Mouse (Mus musculus) megakaryocyte progenitor cell, adult 5-6 weeks (primary cell): Measurements from ENCODE around the gene Psors1c2. TPM values are rescaled to one million over a fixed set of nuclear protein-coding genes. Genes with fewer than 3 reads are reported as not detected.

Experiments
- ATAC-seq: replicated peaks from 2 replicates; pipeline ENCODE4 v1.8.0; 2016; ENCODE audit warnings: mild to moderate bottlenecking, moderate TSS enrichment, inconsistent platforms; ENCODE audit not compliant: poor library complexity
- total RNA-seq, 2 experiments: library from RNA; stranded (forward) in 1 of 2; stranded (reverse) in 1 of 2; fragments of 157-497, 149-512 nt in 1 of 2; fragments of 200-1000 nt in 1 of 2; gene quantifications; 2 replicates each; pipeline versions ENCODE4 v1.2.3 to v1.2.4; 2015 to 2017

The Psors1c2 gene
- total RNA-seq, 2 experiments from 2014 or later, result not detected

DNA sequence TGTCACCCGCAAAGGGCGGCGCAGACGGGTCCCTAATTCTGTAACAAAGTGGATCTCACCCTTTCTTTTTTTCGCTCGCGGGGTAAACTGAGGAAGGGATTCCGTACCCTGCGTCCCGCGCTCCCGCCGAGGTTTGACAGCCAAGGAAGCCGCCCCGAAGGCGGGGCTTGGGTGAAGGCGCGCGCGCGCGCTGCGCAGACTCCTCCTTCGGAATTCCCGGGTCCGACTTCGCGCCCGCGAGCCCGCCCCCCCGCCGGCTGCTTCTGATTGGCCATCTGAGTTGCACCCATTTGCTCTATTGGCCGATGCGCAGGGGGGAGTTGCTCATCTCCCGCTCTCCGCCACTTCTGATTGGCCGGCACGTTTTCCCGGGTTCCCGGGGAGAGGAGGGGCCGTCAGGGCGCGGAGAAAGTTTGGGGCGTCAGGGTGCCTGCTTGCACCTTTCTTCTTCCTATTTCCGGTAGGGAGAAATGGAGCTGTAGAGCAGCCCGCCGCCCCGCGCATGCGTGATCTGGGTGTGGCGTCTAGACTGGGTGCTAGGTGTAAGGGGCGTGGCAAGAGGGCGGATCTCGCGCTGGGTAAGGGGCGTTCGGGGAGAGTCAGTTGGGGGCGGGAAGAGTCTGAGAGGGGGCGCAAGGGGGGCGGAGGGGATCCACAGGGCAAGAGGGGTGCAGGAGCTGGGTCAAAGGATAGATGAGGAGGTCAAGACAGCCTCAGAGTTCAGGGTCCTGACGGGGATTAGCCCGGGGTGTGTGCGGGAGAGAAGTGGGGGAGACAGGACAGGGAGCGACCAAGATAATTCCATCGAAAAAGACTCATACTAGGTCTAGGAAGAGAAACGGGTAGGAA lies 16.1 kb upstream of the Psors1c2 start, which contains the start of the genes Tcf19 and Cchcr1:
TSS of gene Tcf19 (minus strand) at position 173 of the 849 bp plus-strand sequence.
TSS of gene Cchcr1 (plus strand) at position 449 of the 849 bp plus-strand sequence.
- peak; percentile 96 for ATAC-seq

DNA sequence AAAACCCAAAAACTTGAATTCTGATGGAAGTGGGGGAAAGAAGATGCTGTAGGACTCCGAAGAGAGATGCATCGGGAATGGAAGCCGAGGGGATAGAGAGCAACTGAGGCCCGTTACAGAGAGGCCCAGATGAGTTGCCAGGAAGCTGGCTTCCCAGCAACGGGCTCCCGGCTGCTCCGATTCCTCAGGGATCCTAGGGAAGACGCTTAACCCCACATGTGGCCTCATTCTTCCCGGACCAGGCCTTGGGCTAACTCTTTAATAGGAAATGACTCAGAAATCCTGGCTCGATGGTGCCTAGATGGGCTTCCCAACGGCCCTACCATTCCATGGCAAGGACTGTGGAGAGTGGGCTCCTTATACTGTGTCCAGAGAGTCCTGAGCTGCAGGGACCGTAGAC lies 15.5 kb upstream of the Psors1c2 start:
- no peak for ATAC-seq

DNA sequence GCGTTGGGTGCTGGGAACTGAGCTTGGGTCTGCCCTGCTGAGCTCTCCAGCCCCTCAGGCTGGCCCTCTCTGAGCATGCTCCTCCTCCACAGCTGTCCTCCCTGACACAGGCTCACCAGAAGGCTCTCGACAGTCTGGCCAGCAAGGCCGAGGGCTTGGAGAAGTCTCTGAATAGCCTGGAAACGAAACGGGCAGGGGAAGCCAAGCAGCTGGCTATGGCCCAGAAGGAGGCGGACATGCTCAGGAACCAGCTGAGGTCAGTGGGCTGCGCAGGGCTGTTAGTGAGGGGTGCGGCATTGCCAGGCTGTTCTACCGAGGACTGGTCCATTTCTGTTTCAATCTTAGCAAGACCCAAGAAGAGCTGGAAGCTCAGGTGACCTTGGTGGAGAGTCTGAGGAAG lies 8.6 kb upstream of the Psors1c2 start:
- no peak for ATAC-seq

DNA sequence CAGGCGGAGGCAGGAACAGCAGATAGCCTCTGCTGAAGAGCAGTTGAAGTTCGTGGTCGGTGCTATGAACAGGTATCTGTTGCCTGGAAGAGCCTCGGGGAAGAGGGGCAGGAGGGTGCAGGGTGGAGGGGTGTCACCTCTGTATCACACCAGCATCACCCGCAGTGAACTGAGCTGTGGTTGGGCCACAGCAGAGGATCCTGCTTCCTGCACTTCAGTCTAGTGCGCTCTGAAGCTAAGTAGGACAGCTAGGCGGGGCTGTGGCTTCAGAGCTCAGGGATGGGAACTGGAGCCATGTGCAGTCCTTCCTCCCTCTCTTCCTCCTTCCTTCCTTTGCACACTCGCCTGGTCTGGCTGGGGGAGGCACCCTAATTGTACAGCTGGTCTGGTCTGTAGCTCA lies 6.4 kb upstream of the Psors1c2 start:
- no peak for ATAC-seq

DNA sequence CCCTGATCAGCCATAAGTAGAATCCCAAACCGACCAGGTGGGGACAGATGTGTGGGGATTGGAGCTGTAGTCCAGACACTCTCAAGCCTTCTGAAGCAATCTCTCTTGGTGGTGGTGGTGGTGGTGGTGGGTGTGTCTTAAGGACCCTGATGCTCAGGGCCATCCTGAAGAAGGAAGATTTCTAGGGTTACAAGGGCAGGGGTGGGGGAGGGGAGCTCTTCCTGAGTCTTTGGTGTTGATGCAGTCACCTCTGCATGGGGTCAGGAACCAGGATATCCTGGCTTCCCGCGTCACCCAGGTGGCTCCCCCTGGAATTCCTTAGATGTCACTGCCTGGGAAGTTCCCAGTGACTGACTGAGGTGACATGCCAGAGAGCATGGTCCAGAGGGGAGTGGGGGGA lies 641 bp upstream of the Psors1c2 start:
- ATAC-seq, result no peak

DNA sequence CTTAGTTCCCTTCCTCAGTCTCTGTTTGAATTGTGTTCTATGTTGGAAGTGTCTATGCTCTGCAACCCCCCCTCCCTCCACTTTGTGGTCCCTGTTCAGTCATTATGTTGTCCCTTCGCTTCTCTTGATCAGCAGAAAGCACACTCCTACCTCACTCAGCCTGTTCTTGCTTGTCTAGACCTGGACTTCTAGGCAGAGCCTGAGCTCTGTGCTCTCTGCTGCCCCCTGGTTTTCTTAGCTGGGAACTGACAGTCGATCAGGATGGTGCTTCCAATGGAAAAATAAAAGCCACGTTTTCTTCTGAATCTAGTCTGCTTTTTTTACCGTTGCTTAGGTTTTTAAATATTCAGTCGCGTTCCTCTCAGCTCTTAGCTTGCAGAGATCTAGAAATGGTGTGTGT lies 1.3 kb downstream of the Psors1c2 start:
- peak; percentile 87 for ATAC-seq

DNA sequence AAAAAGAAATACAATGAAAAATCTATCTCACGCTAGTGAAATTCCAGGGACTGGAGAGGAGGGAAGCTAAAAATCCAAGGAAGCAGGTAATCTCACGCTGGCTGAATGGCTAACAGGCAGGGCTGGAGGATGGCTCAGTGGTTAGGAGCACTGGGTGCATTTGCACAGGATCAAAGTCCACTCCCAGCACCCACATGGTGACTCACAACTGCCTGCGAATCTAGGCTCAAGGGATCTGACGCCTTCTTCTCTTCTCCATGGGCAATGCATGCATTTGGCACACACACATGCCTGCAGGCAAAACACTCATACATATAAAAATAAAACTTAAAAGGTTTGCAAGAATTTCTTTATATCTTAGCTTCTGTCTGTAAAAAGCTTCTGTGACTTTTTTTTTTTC lies 4.4 kb downstream of the Psors1c2 start:
- ATAC-seq, result no peak

DNA sequence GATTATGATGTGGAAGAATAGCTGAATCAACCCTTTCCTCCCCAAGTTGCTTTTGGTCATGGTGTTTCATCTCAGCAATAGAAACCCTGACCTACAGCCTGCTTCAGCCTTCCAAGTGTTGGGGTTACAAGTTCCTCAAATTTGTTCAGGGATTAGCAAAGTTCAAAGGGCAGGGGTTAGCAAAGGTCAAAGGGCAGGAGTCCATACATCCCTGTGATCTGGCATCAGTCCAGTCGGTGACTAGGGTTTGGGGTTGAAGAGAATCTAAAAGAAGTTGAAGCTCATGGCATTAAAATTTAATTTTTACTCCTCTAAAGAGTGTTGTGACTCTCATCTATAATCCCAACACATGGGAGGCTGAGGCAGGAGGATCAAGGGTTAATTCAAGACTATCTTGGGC lies 5.5 kb downstream of the Psors1c2 start:
- no peak for ATAC-seq

DNA sequence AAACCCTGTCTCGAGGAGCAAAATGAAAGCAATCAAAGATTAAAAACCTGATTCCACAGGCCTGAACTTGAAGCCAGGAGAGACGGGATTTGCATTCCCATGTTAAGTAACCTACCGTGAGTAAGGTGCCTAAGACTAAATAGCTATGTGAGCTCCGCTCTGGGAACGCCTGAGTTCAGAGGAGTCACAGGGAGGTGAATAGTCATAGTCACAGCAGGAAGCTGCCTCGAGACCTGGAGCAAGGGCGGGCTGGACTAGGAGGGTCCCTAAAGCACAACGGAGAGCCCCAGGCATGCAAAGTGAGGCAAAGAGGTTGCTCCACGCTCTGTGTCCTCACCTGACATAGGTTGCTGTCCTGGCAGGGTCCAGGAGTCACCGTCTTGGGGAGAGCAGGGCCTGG lies 6.5 kb downstream of the Psors1c2 start:
- ATAC-seq, result no peak

DNA sequence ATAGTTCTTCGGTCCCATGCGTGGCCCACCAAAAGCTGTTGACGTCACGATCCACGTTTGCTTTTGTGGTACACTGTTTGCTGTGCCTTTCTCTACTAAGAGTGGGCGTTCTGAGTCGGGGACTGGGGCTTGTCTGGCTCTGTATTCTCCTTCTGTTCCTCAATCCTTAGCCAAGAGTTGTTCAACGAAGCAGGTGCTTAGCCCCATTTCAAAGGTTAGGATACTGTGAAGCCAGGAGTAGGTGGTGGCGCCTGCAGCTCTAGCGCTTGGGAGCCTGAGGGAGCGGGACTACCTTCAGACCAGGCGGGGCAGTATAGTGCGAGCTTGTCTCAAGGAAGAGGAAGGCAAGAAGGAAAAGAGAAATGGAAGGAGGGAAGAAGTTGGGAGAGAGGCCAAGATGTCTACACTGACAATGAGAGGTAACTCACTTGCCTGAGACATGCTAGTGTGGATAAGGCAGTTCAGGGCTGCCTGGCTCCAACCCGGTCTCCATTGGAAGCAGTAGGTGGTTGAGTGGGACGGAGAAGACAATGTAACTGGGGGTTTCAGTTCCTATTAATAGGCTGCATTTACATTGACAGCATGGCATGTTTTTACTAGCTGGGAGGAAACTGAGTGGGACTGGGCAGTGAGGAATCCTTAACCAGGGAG lies 9.9 kb downstream of the Psors1c2 start:
- ATAC-seq, result 0 out of 2 replicates have a peak, but pooled peaks have one; percentile 11

DNA sequence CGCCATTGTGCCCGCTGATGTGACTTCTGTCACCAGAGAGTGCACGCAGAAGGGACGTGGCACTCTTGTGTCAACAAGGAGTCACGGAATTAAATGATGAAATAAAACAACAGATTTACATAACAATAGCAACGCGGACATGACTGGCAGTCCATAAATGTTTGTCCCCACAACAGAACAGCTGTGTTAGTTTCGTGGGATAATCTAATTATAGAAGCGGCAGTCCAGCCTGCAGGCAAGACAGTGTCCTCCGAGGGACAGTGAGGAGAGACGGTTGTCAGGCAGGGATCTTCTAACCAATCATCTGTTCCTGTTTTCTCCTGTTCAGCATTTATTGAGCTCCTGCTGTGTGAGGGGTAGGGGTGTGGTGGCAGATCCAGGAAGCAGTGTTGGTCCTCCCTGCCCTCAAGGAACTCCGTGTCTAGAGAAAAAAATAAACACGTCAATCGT lies 10.4 kb downstream of the Psors1c2 start:
- no peak for ATAC-seq

DNA sequence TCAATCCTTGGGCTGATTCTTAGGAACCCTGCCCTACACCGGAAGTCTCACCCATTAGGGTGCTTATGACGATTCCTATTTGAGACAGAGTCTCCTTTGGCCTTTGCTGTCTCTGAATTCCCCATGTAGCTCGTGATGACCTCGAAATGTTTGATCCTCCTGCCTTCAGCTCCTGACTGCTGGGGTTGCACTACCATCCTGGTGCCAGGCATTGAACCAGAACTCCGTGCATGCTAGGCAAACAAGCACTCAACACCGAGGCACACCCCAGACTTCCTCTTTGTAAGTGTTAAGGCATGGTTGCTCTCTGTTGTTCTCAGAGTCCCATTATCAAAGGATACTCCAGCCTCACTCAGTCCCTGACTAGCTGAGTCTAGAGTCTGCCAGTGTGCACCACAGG lies 11.0 kb downstream of the Psors1c2 start:
- no peak for ATAC-seq

DNA sequence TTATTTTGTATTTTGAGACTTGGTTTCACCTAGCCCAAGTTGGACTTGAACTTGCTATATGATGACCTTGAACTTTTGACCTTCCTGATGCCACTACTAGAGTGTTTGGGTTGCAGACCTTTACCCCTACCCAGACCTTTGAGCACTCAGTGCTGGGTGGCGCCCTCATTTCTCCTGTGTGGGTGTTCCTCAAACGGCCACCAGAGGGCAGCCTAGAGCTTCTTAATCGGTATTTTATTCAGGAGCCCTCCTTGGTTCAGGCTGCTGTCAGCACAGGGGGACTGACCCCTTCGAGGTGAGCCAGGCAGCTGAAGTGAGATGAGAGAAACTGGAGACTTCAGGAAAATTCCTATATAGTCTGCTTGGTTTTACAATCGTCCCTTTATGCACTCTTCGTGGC lies 11.7 kb downstream of the Psors1c2 start:
- ATAC-seq, result peak; percentile 64

DNA sequence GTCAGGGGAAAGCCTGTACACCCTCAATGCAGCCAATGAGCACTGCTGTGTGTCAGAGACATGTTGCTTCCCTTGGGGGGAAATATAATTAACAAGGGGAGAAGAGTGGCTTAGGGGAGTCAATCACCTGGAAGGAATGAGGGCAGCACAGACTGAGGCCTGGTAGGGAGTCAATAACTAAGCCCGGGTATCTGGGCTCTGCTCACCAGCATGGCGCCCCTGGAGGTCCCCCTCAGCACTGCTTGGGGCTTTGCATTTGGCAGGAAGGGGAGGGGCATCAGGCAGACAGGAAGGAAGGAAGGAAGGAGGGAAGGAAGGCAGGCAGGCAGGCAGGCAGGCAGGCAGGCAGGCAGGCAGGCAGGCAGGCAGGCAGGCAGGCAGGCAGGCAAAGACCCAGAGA lies 14.5 kb downstream of the Psors1c2 start:
- ATAC-seq, result no peak

DNA sequence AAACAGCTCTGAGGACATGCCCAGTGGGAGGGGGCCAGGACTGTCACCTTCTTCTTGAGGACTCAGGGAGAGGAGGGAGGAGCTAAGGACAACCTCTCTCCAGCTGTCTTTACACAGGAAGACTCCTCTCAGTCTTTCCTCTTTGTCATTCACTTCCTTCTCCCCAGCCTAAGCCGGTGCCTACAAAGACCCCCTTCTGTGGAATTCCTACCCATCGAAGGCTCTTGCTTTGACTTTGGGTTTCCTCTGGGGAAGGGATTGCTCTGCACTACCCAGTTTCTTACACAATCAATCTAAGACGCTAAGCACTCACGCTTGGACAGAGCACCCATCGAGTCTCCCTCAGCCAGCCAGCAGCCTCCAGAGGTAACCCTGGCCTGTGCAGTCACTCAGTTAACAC lies 15.6 kb downstream of the Psors1c2 start:
- ATAC-seq, result no peak

DNA sequence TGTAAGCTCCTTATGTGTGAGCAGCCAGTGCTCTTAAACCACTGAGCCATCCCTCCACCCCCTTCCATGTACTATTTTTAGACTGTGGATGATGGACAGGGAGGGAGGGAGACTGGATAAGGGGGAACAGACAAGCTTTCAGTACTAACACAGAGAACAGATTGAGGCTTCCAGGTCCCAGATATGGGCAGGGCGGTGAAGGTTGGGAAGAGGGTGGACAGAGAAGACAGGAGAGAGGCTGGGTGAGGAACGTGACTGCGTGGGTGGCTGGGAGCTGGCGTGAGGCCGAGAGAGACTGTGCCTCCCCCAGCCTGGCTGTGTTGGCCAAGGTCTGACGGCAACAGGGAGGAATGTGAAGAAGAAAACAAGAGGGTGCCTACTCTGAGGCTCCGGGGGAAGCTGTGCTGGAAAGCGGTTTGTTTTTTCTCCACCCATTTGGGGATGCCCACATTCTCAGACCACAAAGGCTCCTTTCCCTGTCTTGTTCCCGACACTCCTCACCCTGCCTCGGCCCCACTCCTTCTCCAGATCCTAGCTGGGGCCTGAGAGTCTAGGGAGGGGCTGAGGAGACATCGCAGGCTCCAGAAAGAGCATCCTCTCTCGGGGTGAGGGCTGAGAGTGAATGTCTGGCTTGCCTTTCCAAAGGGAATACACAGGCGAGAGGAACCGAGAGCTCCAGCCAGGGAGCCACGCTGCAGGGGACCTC lies 16.6 kb downstream of the Psors1c2 start:
- ATAC-seq, result no peak

DNA sequence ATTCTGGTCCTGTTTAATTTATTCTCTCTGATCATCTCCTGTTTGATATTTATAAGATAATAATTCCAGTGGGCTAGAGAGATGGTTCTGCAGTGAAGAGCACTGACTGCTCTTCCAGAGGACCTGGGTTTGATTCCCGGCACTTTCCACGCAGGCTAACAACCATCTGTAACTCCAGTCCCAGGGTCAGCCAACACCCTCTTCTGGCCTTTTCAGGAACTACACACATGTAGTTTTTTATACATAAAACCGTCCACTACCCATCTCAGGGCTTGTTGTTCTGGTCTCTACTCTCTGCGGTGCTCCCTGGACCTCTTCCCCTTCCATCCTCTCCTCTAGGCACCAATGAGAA lies 17.1 kb downstream of the Psors1c2 start:
- ATAC-seq, result no peak

DNA sequence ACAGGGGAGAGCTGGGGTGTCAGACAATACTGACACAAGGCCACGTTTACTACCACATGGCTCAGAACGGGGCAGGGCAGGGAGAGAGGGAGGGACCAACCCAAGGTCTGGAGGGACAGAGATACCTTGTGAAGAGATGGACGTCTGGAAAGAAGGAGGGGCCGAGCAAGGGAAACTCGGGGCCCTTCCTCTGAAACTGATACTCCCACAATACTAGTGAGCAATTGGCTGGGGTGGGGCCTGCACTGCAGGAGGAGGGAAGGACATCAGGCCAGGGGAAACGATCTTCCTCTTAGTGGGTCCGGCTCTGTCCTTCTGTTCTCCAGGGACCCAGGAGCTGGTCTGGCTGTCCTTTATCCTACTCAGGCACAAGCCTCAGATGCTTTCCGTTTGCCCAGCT lies 17.9 kb downstream of the Psors1c2 start:
- no peak for ATAC-seq

DNA sequence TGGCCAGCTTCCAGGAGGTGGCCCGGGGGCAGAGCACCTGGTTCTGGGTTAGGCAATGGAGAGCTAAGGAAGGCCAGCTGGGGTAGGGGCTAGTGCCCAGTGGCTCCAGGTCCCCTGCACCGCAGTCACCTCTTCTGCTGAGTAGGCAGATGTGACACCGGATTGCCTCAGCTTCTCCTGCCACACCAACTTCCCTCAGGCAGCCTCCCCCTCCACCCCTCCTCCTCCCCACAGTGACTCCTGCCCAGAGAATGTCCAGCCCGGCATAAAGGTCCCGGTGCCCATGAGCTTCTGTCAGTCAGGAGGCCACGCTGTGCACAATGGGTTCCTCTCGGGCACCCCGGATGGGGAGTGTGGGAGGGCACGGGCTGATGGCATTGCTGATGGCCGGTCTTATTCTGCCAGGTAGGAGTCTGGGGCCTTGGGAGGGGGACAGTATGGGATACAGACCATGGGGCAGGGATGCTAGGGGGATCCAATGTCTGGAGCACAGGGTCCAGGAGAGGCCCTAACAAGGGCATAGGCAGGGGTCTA lies 18.9 kb downstream of the Psors1c2 start, which contains the start of gene Cdsn:
TSS of gene Cdsn (plus strand) at position 248 of the 534 bp plus-strand sequence.
- no peak for ATAC-seq

DNA sequence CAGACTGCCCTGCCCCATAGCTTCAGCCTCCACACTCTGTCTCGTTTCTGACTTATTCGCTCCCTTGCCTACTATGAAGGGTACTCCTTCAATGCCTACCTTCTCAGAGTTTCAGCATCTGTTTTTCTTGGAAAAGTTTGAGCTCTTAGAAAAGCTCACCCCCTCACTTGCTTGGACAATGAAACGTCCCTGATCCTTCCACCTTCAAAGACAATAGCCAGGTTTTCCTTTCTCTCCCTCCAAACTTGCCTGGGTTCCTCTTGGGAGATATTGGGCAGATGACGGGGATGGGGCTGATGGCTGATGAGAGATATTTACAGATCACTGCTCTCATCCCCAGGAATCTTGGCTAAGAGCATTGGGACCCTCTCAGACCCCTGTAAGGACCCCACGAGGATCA lies 21.3 kb downstream of the Psors1c2 start:
- ATAC-seq, result no peak

DNA sequence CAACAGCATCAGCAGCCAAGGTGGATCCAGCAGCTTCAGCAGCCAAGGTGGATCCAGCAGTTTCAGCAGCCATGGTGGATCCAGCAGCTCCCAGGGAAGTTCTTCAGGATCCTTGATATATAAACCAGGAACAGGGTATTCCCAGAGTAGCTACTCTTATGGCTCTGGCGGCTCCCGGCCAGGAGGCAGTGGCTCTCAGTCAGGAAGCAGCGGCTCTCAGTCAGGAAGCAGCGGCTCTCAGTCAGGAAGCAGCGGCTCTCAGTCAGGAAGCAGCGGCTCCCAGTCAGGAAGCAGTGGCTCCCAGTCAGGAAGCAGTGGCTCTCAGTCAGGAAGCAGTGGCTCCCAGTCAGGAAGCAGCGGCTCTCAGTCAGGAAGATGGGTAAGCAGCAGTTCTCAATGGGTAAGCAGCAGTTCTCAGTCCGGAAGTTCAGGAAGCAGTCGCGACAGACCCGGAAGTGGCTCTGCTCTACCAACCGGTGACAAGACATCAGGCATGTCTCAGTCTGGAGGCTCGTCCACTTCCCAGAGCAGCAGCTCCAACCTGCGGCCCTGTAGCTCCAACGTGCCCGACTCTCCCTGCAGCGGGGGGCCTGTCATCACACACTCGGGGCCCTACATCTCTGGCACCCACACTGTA lies 21.9 kb downstream of the Psors1c2 start:
- ATAC-seq, result no peak
